Mouse (Mus musculus): ENCODE results near the gene Plekhh1.
"Not testable (repeated sequence)": the region's sequence is repeated elsewhere in the genome, so short reads cannot be mapped to it uniquely, and the experiment has no call there.

Gene Plekhh1

DNA sequence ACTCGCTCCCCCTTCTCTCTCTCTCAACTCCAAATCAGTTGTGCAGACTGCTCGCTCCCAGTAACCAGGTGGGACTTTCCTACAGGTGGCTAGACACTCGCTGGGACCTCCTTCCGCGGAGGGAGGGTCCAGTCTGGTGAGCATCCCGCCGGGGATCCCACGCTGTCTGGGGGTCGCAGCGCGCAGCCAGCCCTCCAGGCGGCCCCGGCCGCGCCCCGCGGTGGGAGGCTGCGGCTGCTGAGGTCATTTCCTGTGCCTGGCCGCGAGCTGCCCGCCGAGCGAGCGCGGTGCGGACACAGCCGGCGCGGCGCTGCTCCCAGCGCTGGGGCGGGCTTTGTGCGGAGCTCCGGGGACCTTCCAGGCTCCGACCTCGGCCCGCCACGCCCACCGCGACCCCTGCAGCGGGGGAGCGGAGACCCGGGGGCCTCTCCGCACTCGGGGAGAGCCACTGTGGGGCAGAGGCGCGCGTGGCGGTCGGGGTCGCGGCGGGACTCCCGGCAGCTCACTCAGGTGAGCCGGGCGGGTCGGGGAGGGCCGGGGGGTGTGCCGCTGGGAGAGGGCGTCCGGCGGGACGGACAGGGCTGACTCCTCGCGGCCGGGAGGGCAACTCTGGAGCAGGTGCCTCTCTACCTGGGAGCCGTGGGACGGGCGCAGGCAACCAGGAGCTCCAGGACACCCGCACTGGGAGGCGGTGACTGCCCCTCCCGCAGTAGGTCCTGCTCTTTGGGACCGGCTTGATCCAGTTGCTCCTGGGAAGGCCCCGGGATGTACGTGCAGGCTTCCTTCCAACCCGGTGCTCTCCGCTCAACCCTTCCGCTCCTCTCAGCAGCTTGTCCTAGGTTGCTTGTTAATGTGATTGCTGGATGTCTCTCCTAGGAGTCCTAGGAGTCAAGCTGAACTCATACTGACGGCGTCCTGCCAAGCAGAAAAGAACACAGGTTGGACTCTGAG, at the start of gene Plekhh1:
Gene Plekhh1, plus strand, starts transcription at position 253 of the 951 bp plus-strand sequence.
- no peak for DNase-seq (ENCODE audit: low spot score)

DNA sequence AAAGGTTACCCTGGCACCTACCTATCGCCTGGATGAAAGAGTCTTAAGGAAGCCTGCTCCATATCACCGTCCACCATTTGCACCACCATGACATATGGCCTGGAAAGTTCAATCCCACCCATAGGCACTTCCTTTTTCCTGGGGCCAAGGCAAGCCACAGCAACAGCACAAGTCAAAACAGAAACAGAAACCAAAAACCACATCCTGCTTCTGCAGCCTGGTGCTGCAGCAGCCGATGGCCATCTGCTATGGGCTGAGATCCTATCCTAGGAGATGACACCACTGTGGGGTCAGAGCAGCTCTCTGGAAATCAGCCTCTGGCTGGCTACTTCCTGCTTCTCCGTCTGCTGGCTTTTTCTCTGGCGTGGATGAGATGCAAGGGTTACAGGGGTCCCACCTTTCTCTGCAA, 48.3 kb upstream of the Plekhh1 start:
- no peak for DNase-seq (ENCODE audit: low spot score)

DNA sequence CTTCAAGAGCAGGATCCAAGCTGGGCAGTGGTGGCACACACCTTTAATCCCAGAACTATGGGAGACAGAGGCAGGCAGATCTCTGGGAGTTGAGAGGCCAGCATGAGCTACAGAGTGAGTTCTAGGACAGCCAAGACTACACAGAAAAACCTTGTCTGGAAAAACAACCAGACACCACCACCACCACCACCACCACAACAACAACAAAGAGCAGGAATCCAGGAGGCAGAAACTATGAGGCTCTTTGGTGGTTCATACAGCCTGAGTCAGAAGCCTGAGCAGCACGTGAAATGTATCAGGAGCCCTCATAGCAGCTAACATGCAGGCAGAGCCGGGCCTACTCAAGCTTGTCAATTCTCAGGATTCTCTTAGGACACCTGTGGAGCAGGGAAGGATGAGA, 47.8 kb upstream of the Plekhh1 start:
- DNase-seq (ENCODE audit: low spot score): no peak

DNA sequence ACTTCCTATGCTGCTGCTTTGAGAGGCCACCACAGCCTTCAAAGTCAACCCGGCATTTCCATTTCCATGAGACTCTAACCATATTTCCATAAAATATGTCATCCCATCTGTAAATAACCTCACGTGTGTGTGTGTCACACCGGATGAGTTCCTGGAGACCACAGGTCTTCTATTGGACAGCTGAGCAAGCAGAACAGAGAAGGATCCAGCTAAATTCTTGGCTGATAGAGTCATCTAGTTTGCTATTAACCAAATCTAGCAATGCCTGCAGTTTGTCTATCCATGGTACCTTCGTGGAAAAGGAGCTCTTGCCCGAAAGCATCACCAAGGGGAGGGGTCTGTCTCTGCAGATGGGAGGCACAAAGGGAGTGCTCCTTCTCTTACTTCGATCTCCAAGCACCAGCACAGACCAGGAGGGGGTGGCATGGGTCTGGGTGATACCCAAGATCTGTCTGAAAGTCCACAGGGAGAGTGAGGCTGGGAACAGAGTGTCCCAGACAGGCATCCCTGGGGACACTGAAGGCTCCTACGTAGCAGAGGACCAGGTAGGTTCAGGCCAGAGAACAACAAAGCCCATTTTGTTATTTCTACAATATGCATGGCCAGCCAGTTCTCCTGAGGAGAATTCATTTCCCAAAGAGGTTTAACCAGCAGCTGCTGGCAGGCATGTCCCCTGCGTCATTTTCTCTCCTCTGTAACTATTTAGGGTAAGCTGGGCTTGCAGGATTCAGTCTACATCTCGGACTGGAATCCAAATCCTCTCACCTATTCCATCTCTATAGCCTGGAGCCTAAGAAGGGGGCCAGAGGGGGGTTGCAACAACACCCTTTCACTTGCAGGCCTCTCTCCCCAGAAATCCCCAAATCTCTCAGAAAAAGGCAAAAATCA, 46.8 kb upstream of the Plekhh1 start:
- no peak for DNase-seq (ENCODE audit: low spot score)

DNA sequence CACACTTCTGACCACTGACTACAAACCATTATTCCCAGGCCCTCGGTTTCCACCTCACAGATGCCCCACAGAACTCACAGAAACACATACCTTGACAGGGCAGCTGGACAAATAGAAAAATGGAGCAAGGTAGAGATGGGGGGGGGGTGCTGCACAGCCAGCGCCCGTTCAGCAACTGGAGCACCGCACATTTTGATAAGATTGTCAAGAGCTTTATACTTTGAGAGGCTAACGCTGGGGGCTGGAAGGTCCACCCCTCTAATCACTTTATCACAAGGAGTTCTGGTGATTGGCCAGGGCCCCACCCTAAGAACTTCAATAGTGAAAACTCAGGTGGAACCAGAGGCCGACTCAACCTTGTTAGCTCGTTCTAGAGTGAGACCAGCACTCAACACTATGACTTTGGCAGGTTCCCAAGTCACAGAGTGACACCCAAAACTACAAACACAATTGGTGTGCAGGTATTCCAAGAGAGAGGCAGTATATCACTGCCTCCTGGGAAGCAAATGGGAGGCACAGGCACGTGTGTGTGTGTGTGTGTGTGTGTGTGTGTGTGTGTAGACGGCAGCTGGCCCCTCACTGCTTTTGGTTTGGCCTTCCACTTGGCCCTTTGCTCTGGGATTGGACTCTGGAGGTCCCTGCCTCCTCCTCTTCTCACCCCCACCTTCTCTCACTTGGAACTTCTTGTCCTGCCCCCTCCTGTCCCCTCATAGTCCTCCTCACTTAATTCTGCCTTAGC, 45.5 kb upstream of the Plekhh1 start:
- DNase-seq (ENCODE audit: low spot score): no peak

DNA sequence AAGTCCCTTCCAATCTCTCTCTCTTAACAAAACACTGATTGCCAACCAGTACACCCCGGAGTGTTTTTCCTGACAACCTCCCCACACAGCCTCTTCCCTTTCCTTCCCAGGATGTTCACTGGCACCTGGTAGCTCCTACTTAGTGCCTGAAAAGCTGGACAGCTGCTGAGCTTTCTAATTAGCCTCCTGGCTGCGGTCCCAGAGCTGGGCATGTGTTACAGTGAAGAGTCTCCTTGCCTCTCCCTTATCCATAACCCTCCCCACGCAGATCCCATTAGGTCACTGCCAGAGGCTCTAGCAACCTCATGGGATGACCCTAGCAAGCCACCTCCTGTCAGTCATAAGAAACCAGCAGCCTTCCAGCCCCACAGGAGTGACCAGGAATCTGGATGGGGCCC, 44.9 kb upstream of the Plekhh1 start:
- peak; percentile 62 for DNase-seq (ENCODE audit: low spot score)

DNA sequence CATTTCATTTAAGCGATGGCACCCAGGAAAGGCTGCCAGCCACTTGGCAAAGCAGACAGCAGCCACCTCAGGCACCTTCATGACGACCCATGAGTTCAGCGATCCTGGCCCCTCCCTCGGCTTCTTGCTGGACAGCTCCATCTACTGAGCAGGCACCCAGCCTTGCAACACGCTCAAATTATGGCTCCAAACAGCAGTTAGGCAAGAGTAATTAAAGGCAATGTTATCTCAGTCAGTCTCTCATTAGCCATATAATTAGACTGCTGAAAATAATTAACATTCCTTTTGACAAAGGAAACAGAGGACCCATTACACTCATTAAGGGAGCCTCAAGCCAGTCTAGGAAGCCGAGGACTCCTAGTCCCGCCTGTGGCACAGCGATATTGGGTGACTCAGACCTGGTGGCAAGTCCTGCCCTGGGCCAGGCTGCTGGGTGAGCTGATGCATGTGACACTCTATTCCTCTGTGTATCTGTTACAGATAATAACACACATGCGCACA, 41.3 kb upstream of the Plekhh1 start:
- DNase-seq (ENCODE audit: low spot score): no peak

DNA sequence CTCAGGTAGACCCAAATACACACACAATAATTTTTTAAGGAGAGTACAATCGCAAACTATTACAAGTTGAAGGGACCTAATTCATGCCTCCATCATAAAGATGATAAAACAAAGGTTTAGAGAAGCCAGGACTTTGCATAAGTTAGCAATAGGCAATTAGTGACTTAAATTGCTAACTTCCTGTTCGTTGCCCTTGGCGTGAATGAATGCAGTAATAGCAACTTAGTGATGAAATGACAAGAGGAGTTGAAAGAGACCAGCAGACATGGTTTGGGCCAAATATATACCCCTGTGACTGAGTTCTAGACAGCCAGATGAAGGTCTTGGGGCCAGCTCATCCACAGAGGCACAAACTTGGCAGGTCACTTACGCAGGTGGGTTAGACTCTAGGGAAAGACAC, 32.7 kb upstream of the Plekhh1 start:
- DNase-seq (ENCODE audit: low spot score): no peak

DNA sequence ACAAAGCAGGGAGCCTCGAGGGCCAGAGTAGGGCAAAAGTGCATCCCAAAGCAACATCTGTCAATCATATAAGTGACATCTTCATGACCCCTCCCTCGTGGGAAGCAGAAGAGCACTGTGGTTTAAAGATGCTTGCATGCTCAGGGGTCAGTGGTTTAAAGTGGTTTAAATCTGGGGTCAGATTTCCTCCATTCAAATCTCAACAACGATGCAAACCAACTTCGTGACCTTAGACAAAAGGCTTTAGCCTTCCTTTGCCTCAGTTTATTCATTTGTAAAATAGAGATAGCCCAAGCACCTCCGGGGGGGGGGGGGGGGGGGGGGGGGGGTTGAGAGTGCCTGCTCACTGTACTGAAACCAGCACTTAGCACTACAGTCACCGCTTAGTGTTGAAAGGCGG, 32.3 kb upstream of the Plekhh1 start:
- no peak for DNase-seq (ENCODE audit: low spot score)

DNA sequence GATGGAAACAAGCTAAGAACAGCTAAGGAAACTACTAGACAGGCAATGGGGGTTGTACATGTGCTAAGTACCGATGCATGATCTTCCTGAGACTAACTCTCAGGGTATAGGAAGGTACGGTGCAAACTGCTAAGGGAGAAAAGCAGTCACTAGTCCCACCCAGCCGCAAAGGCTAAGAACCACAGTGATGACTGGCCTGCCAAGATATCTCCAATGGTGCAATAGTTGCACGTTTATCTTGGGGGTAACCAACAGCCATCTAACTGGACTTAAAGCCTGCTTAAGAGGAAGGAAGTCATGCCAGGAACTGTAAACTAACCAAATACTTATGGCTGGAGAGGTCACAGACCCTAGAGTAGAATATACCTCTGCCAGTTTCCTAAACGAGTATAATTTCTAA, 26.6 kb upstream of the Plekhh1 start:
- no peak for DNase-seq (ENCODE audit: low spot score)

DNA sequence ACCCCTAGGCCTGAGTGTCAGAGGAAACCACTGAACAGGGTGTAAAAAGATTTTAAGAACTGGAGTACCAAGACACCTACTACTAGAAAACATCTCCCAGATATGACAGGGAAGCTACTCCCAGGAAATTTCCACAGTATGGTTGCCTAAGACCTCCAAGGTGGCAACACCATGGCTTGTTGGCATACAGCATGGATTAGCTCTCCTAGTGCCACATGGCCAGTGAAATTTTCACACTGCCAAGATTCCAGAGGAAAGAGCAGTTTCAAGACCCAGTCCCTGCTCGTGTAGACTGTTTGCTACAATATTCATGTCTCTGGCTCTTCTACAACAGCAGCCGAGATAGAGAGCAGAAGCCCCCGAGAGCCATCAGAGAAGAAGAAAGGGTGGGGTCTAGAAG, 26.0 kb upstream of the Plekhh1 start:
- no peak for DNase-seq (ENCODE audit: low spot score)

DNA sequence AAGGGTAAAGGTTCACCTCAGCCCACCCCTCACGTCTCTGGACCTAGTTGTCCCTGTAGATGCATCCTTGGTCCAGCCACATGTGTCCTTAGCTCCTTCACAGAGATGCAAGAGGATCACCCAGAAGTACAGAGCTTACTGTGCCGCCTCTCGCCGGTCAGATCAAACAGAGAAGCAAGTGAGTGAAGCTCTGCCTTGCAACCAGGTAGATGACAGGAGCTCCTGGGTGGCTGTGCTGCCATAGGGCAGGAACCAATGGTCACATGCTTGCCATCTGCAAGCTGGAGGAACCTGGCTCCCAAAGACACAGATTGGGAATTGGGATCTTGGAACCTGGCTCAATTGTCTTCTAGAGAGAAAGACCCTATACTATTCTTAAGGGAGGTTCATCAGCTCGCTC, 23.5 kb upstream of the Plekhh1 start:
- DNase-seq (ENCODE audit: low spot score): no peak

DNA sequence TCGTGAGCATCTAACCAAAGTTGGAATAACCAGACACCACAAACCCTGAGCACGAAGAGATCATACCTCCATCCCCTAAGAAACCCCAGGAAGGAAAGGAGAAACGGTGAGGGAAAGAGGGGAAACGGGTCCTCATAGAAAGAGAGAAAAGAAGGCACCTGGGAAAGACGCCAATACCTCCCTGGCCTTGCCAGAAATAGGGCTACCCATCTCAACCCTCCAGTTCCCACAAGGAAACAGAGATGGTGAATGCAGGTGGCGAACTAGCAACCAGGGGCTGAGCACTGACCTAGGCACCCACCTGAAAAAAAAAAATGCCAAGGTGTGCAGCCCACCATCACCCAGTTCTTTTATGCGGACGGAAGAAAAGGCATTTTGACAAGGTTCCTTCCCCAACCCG, 22.9 kb upstream of the Plekhh1 start:
- DNase-seq (ENCODE audit: low spot score): no peak

DNA sequence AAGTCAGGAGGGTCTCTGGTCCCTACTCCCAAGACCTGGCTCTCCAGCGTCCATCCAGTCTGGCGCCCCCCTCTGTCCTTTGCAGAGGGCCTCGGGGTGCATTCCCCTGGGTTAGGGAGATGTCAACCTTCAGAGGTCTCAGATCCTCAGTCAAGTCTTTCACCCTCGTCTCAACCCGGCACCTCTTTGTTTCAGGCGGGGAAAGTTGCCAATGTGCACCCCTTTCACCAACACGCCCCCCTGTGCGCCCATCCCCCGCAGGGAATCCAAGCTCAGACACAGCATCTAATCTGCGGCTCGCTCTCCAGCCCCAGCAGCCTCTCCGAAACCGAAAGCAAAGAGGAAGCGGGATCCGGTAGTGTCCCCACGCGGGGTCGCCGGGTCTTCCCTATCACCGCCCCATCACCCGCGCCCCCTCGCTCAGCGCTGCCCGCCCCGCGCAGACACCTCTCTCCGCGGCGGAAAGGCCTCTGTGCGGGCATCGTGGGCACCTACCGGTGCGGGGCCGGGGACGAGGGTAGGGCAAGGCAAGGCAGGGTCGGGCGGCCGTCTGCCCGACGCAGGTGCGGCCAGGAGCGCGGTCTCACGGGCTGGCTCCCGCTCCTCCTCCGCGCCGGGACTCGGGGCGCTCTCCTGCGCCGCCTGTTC, 22.4 kb upstream of the Plekhh1 start:
- no peak for DNase-seq (ENCODE audit: low spot score)

DNA sequence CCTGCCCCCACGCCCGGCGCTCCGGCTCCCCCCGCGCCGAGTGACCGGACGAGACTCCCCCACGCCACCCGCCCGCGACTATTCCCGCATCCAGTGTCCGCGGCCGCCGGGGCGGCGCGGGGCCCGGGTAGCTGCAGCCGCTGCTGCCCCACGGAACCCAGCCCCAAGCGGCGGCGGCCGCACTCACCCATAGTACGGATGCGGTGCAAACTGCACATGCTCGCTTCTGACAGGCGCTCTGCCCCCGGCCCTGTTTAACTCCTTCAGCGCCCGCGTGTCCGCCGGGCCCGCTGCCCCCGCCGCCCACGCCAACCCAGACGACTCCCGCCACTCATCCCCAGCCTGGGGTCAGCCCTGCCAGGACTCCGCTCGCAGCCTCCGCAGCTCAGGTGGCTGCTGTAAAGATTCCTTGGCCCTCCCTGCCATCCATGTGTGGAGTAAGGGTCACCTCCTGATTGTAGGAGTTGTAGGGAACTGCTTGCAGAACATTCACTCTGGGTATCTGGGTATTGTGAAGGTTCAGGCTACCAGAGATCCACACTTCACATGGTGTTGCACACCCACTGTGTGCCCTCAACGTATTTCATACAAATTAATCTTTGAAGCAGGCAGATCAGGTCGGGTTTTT, 21.7 kb upstream of the Plekhh1 start, which contains the start of gene Tmem229b:
Gene Tmem229b, minus strand, starts transcription at position 502 of the 628 bp plus-strand sequence.
- no peak for DNase-seq (ENCODE audit: low spot score)

DNA sequence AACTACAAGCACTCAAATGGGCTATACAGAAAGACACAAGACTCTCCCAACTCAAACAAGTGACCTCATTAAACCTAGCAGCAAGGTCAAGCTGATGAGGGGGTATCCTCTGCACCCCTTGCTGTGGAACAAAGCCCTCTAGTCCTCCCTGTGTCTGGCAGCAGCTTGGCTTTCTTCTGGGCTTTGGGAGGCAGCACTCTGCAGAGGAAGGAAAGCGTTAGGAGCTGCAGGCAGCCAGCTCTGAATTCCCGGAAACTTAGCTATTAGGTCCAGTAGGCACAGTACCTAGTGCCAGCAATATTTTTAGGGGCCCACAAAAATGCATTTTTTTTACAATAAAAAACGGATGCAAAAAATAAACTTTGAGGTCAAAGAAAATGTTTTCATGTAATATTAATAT, 18.4 kb upstream of the Plekhh1 start:
- DNase-seq (ENCODE audit: low spot score): no peak

DNA sequence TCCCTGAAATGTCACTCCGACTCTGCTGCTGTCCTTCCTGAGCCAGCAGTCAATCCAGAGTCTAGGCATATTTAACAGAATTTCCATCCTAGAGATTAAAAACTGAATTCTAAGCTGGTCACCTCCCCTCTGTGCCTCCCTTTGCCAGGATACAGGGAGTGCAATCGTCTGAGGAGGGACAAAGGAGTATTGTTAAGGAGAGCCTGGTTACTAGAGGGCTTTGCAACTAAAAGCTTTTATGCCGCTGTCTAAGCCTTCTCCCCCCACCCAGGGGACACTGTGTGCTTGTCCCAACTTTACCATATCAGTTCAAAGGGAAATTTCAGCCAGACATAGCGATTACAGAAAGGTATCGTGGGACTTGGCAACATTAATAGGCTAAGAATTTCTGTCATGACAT, 12.9 kb upstream of the Plekhh1 start:
- DNase-seq (ENCODE audit: low spot score): no peak

DNA sequence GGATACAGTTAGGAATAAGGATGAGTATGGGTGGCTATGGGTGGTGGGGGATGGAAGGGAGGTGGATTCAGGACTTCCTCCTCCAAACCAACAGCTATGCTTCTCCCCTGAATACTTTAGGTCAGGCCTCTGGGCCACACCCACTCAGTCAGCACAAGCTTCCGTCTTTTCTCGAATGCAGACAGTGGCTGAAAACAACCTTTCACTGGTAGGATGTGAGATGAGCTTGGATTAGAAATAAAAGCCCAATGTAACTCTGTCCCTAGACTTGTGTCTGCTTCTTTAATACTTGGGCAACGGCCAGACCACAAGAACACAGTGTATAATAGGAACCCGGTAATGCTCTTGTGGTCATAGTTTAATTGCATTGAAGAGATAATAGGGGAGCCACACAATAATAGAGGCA, 11.0 kb upstream of the Plekhh1 start:
- peak; percentile 8 for DNase-seq (ENCODE audit: low spot score)

DNA sequence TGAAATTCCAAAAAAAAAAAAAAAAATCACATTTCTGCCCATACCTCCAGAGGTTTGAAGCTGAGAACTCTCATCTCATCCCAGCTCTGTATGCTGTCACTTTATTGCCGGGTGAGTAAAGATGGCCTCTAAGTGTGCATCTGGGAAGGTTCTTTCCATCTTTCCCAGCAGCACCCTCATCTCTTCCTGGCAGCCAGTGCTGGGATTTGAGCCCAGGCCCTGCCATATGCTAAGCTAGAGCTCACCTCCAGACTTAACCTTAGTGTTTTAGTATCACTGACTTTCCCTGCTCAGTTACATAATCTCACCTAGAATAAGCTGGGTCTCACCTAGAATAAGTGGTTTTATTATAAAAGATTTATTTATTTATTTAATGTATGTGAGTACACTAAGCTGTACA, 7.1 kb upstream of the Plekhh1 start:
- DNase-seq (ENCODE audit: low spot score): no peak

DNA sequence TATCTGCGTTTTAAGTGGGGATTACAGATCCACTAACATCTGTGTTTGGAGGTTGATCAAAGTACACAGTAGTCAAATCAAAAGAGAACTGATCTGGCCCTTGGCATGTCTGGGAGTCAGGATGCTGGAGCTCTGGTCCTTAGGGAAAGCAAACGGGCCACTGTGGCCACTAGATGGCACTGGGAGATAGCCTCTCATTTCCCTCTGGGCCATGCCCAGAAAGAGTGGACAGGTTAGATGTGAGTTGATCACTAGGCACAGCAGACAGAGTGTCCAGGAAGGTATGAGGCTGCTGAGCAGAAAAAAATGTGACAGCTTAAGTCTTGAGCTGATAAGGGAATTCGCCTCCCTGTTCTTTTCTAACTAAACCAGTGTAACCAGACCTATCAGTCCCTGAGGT, 6.1 kb upstream of the Plekhh1 start:
- DNase-seq (ENCODE audit: low spot score): peak; percentile 77

DNA sequence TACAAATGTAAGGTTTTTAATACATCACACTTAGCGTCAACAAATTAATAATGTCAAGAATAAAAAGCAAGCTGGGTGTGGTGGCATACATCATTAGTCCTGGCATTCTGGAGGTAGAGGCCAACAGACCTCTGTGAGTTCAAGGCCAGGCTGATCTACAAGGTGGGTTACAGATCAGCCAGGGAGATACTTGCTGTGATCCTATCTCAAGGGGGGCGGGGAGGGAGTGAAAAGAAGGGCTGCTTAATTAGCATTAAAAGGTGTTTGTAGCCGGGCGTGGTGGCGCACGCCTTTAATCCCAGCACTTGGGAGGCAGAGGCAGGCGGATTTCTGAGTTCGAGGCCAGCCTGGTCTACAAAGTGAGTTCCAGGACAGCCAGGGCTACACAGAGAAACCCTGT, 1.4 kb upstream of the Plekhh1 start:
- DNase-seq (ENCODE audit: low spot score): not testable (repeated sequence)
